Mouse (Mus musculus): ENCODE measurements at regions not wholly inside any gene's neighbourhood (a gene's known extent, or its start where the extent isn't known, plus 50 kb on each side); places are given as distances from the start of the nearest gene placed in this dataset.

- no peak for DNase-seq (ENCODE audit: low spot score in 2 of 2)
Measured at GRCm38 (mm10) chr10:126748696-126749466, 152.3 kb downstream of the Atp23 start.

GRCm38 (mm10) chr10:126734661-126735060, 166.5 kb downstream of the Atp23 start:
- DNase-seq (ENCODE audit: low spot score in 2 of 2) = no peak

GRCm38 (mm10) chr10:126727840-126728239, 173.3 kb downstream of the Atp23 start:
- DNase-seq (ENCODE audit: low spot score in 2 of 2) = no peak

GRCm38 (mm10) chr10:126717961-126718360, 183.2 kb downstream of the Atp23 start:
- peak in 1 of 2 experiments; percentile 21 for DNase-seq (ENCODE audit: low spot score in 2 of 2)

GRCm38 (mm10) chr10:126711758-126712157, 189.4 kb downstream of the Atp23 start:
- no peak for DNase-seq (ENCODE audit: low spot score in 2 of 2)

GRCm38 (mm10) chr10:126709219-126709917, 191.8 kb downstream of the Atp23 start:
- no peak for DNase-seq (ENCODE audit: low spot score in 2 of 2)

- no peak for DNase-seq (ENCODE audit: low spot score in 2 of 2)
Measured at GRCm38 (mm10) chr10:126708730-126709129, 192.4 kb downstream of the Atp23 start.

GRCm38 (mm10) chr10:126708215-126708614, 192.9 kb downstream of the Atp23 start:
- DNase-seq (ENCODE audit: low spot score in 2 of 2) = no peak

- DNase-seq (ENCODE audit: low spot score in 2 of 2) = no peak
Measured at GRCm38 (mm10) chr10:126697086-126697485, 204.1 kb downstream of the Atp23 start.

GRCm38 (mm10) chr10:126690914-126691673, 210.1 kb downstream of the Atp23 start:
- DNase-seq (ENCODE audit: low spot score in 2 of 2) = no peak

GRCm38 (mm10) chr10:126680275-126681184, 220.6 kb downstream of the Atp23 start:
- DNase-seq (ENCODE audit: low spot score in 2 of 2) = no peak

GRCm38 (mm10) chr10:126679224-126680120, 221.7 kb downstream of the Atp23 start:
- no peak for DNase-seq (ENCODE audit: low spot score in 2 of 2)

GRCm38 (mm10) chr10:126673437-126673836, 227.7 kb downstream of the Atp23 start:
- no peak for DNase-seq (ENCODE audit: low spot score in 2 of 2)

GRCm38 (mm10) chr10:126664408-126665083, 236.6 kb downstream of the Atp23 start:
- DNase-seq (ENCODE audit: low spot score in 2 of 2) = no peak

GRCm38 (mm10) chr10:126663461-126664013, 237.6 kb downstream of the Atp23 start:
- DNase-seq (ENCODE audit: low spot score in 2 of 2) = no peak

GRCm38 (mm10) chr10:126662765-126663164, 238.4 kb downstream of the Atp23 start:
- DNase-seq (ENCODE audit: low spot score in 2 of 2) = no peak

GRCm38 (mm10) chr10:126661095-126661615, 240.0 kb downstream of the Atp23 start:
- DNase-seq (ENCODE audit: low spot score in 2 of 2) = no peak

GRCm38 (mm10) chr10:126660024-126660423, 241.1 kb downstream of the Atp23 start:
- DNase-seq (ENCODE audit: low spot score in 2 of 2) = no peak

GRCm38 (mm10) chr10:126652693-126653092, 248.5 kb downstream of the Atp23 start:
- DNase-seq (ENCODE audit: low spot score in 2 of 2) = no peak
